Mouse (Mus musculus): Measurements from ENCODE around the gene Ankrd6. TPM values are rescaled to one million over a fixed set of nuclear protein-coding genes. Genes with fewer than 3 reads are reported as not detected.

Ankrd6 gene
- total and polyA plus RNA-seq, 2 experiments from 2014 or later: 22.7 to 38.1 TPM

GRCm38 (mm10) chr4:32872189-32872749 is 78.4 kb downstream of the Ankrd6 start:
- no peak overlapping the region for H3K27ac ChIP-seq (ENCODE audit: low read depth, low read length)
- H3K4me2 ChIP-seq (ENCODE audit: low read depth, low read length, poor library complexity, severe bottlenecking): no peak overlapping the region
- ATAC-seq (ENCODE audit: low FRiP score) (no peak), DNase-seq (ENCODE audit: low spot score) (no peak)
- 85% methylated on average over 8 of the region's 8 CpGs for WGBS
- H3K9me3 ChIP-seq (ENCODE audit: low read length): no peaks in the 10 kb centered on the region
- no peak overlapping the region for H3K4me3 ChIP-seq (ENCODE audit: low read depth, low read length)
- H3K36me3 ChIP-seq (ENCODE audit: insufficient read depth, low read length): no peaks in the 10 kb centered on the region
- H3K9ac ChIP-seq (replicated peaks; ENCODE audit: low read length, poor library complexity, severe bottlenecking): no peak overlapping the region
- H3K4me1 ChIP-seq (ENCODE audit: insufficient read depth, low read length): no peaks in the 10 kb centered on the region
- no peak for TF ChIP-seq CTCF (IDR thresholded peaks at IDR 0.05)
- H3K27me3 ChIP-seq (ENCODE audit: insufficient read depth, low read length): no peaks in the 10 kb centered on the region

GRCm38 (mm10) chr4:32869370-32869769 is 81.3 kb downstream of the Ankrd6 start:
- ATAC-seq (ENCODE audit: low FRiP score) (no peak), DNase-seq (ENCODE audit: low spot score) (no peak)
- Histone ChIP-seq H3K9ac (replicated peaks; ENCODE audit: low read length, poor library complexity, severe bottlenecking) (no peak overlapping the region), H3K9me3 (ENCODE audit: low read length) (no peaks in the 10 kb centered on the region), H3K27me3 (ENCODE audit: insufficient read depth, low read length) (no peaks in the 10 kb centered on the region), H3K4me2 (ENCODE audit: low read depth, low read length, poor library complexity, severe bottlenecking) (no peak overlapping the region), H3K27ac (ENCODE audit: low read depth, low read length) (0 out of 2 replicates have a peak overlapping the region, but pooled peaks have one; percentile 12), H3K4me1 (ENCODE audit: insufficient read depth, low read length) (no peaks in the 10 kb centered on the region), H3K4me3 (ENCODE audit: low read depth, low read length) (no peak overlapping the region), H3K36me3 (ENCODE audit: insufficient read depth, low read length) (no peaks in the 10 kb centered on the region)
- 83% methylated on average over 9 of the region's 9 CpGs for WGBS
- no peak for TF ChIP-seq CTCF (IDR thresholded peaks at IDR 0.05)

GRCm38 (mm10) chr4:32868858-32869257 is 81.8 kb downstream of the Ankrd6 start:
- no peak for DNase-seq (ENCODE audit: low spot score)
- Histone ChIP-seq H3K27me3 (ENCODE audit: insufficient read depth, low read length) (no peaks in the 10 kb centered on the region), H3K9ac (replicated peaks; ENCODE audit: low read length, poor library complexity, severe bottlenecking) (no peak overlapping the region), H3K9me3 (ENCODE audit: low read length) (no peaks in the 10 kb centered on the region), H3K4me3 (ENCODE audit: low read depth, low read length) (no peak overlapping the region), H3K4me2 (ENCODE audit: low read depth, low read length, poor library complexity, severe bottlenecking) (no peak overlapping the region), H3K36me3 (ENCODE audit: insufficient read depth, low read length) (no peaks in the 10 kb centered on the region), H3K27ac (ENCODE audit: low read depth, low read length) (0 out of 2 replicates have a peak overlapping the region, but pooled peaks have one; percentile 12), H3K4me1 (ENCODE audit: insufficient read depth, low read length) (no peaks in the 10 kb centered on the region)
- no peak for ATAC-seq (ENCODE audit: low FRiP score)
- no peak for TF ChIP-seq CTCF (IDR thresholded peaks at IDR 0.05)
- 83% methylated on average over 8 of the region's 8 CpGs for WGBS

GRCm38 (mm10) chr4:32868437-32868836 is 82.2 kb downstream of the Ankrd6 start:
- no peak for DNase-seq (ENCODE audit: low spot score)
- Histone ChIP-seq H3K27me3 (ENCODE audit: insufficient read depth, low read length) (no peaks in the 10 kb centered on the region), H3K4me1 (ENCODE audit: insufficient read depth, low read length) (no peaks in the 10 kb centered on the region), H3K4me3 (ENCODE audit: low read depth, low read length) (no peak overlapping the region), H3K4me2 (ENCODE audit: low read depth, low read length, poor library complexity, severe bottlenecking) (no peak overlapping the region), H3K9me3 (ENCODE audit: low read length) (no peaks in the 10 kb centered on the region), H3K36me3 (ENCODE audit: insufficient read depth, low read length) (no peaks in the 10 kb centered on the region), H3K27ac (ENCODE audit: low read depth, low read length) (no peak overlapping the region), H3K9ac (replicated peaks; ENCODE audit: low read length, poor library complexity, severe bottlenecking) (no peak overlapping the region)
- ATAC-seq (ENCODE audit: low FRiP score): no peak
- WGBS: 87% methylated on average over 4 of the region's 4 CpGs
- no peak for TF ChIP-seq CTCF (IDR thresholded peaks at IDR 0.05)

- Histone ChIP-seq H3K4me2 (ENCODE audit: low read depth, low read length, poor library complexity, severe bottlenecking) (no peak overlapping the region), H3K4me1 (ENCODE audit: insufficient read depth, low read length) (no peaks in the 10 kb centered on the region), H3K4me3 (ENCODE audit: low read depth, low read length) (no peak overlapping the region), H3K9me3 (ENCODE audit: low read length) (no peaks in the 10 kb centered on the region), H3K9ac (replicated peaks; ENCODE audit: low read length, poor library complexity, severe bottlenecking) (no peak overlapping the region), H3K36me3 (ENCODE audit: insufficient read depth, low read length) (no peaks in the 10 kb centered on the region), H3K27ac (ENCODE audit: low read depth, low read length) (no peak overlapping the region), H3K27me3 (ENCODE audit: insufficient read depth, low read length) (no peaks in the 10 kb centered on the region)
- DNase-seq (ENCODE audit: low spot score) (no peak), ATAC-seq (ENCODE audit: low FRiP score) (no peak)
- WGBS: 91% methylated on average over 6 of the region's 6 CpGs
- TF ChIP-seq CTCF (IDR thresholded peaks at IDR 0.05): peak; percentile 43
Observed at GRCm38 (mm10) chr4:32867460-32867859, 83.2 kb downstream of the Ankrd6 start.

GRCm38 (mm10) chr4:32864867-32865242 is 85.8 kb downstream of the Ankrd6 start:
- no peaks in the 10 kb centered on the region for H3K36me3 ChIP-seq (ENCODE audit: insufficient read depth, low read length)
- no peak for TF ChIP-seq CTCF (IDR thresholded peaks at IDR 0.05)
- H3K4me1 ChIP-seq (ENCODE audit: insufficient read depth, low read length): peaks cover 12% of the 10 kb centered on the region
- ATAC-seq (ENCODE audit: low FRiP score): no peak
- no peak for DNase-seq (ENCODE audit: low spot score)
- H3K27me3 ChIP-seq (ENCODE audit: insufficient read depth, low read length): no peaks in the 10 kb centered on the region
- peak overlapping the region; percentile 76 for H3K27ac ChIP-seq (ENCODE audit: low read depth, low read length)
- peak overlapping the region; percentile 62 for H3K4me2 ChIP-seq (ENCODE audit: low read depth, low read length, poor library complexity, severe bottlenecking)
- H3K9me3 ChIP-seq (ENCODE audit: low read length): no peaks in the 10 kb centered on the region
- H3K4me3 ChIP-seq (ENCODE audit: low read depth, low read length): peak overlapping the region; percentile 43
- WGBS: 83% methylated on average over 6 of the region's 6 CpGs
- peak overlapping the region; percentile 64; the same call in 1 of the 2 replicates for H3K9ac ChIP-seq (replicated peaks; ENCODE audit: low read length, poor library complexity, severe bottlenecking)
